Mouse (Mus musculus): ENCODE measurements around the gene Glis3. TPM values are rescaled to one million over a fixed set of nuclear protein-coding genes. Genes with fewer than 3 reads are reported as not detected.

The Glis3 gene
- total and polyA plus RNA-seq, 3 experiments, result not detected

DNA sequence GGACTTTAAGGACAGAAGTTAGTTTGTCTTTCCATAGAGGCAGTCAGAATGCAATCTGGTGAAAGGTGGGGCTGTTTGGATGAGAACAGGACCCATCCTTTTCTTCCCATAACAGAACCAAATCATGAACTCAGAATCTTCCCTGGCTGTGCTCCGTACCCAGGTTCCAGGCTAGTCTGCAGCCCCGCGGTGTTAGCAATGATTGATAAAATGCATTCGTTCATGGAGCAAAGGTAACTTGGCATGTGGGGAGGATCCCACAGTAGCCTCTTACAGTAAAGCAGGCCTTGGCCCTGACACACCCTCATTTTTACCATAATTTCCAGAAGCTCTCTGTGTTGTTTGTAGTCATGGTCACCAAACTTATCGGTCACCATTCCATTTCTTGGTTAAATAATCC lies 152.4 kb downstream of the Glis3 start:
- TF ChIP-seq RCOR1 (IDR thresholded peaks at IDR 0.05; ENCODE audit: low read depth, low read length) (no peak), MEF2A (IDR thresholded peaks at IDR 0.05; ENCODE audit: extremely low read depth, insufficient replicate concordance, low read depth, low read length, poor library complexity, severe bottlenecking) (no peak), CHD1 (IDR thresholded peaks at IDR 0.05; ENCODE audit: low read depth, low read length) (no peak)
- Histone ChIP-seq H3K27me3 (ENCODE audit: control insufficient read depth in 1 of 2, insufficient read depth in 2 of 2, low read length in 2 of 2) (no peaks in the 10 kb centered on the region), H3K9me3 (replicated peaks; ENCODE audit: insufficient read depth, low read length) (no peaks in the 10 kb centered on the region), H3K79me2 (ENCODE audit: control insufficient read depth, insufficient read depth, low read length, poor library complexity) (no peaks in the 10 kb centered on the region), H3K36me3 (ENCODE audit: control insufficient read depth in 1 of 2, insufficient read depth in 2 of 2, low read length in 2 of 2) (no peaks in the 10 kb centered on the region), H3K9ac (ENCODE audit: control insufficient read depth, low read depth, low read length, poor library complexity, severe bottlenecking) (no peak overlapping the region), H3K4me1 (ENCODE audit: control insufficient read depth in 1 of 2, insufficient read depth in 2 of 2, low read length in 2 of 2) (no peaks in the 10 kb centered on the region), H3K27ac (ENCODE audit: control insufficient read depth, low read depth, low read length) (no peak overlapping the region), H3K4me3 (ENCODE audit: control insufficient read depth in 1 of 2, insufficient read depth in 1 of 2, low read depth in 2 of 2, low read length in 2 of 2) (no peak overlapping the region)
- DNase-seq (ENCODE audit: low read depth, low spot score), result no peak

DNA sequence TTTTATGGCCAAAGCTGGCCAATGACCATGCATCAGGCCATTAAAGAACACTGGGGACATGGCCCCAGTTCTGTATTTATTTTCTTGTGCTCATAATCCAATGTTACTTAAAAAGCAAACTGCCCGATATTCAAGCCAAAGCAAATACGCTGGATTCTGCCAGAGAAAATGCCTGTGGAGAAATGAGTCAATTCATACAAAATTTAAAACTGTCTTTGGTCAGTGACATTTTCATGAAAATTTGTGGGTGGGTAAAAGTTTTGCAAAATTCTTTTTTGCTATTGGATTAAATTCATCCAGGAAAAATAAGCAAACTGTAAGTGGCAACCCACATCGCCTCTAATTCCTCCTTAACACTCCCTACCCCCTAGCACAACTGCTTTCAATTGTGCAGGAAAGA lies 154.5 kb downstream of the Glis3 start:
- no peak overlapping the region for H3K27ac ChIP-seq (ENCODE audit: control insufficient read depth, low read depth, low read length)
- H3K27me3 ChIP-seq (ENCODE audit: control insufficient read depth in 1 of 2, insufficient read depth in 2 of 2, low read length in 2 of 2), result no peaks in the 10 kb centered on the region
- no peaks in the 10 kb centered on the region for H3K36me3 ChIP-seq (ENCODE audit: control insufficient read depth in 1 of 2, insufficient read depth in 2 of 2, low read length in 2 of 2)
- no peaks in the 10 kb centered on the region for H3K4me1 ChIP-seq (ENCODE audit: control insufficient read depth in 1 of 2, insufficient read depth in 2 of 2, low read length in 2 of 2)
- no peak overlapping the region for H3K9ac ChIP-seq (ENCODE audit: control insufficient read depth, low read depth, low read length, poor library complexity, severe bottlenecking)
- H3K9me3 ChIP-seq (replicated peaks; ENCODE audit: insufficient read depth, low read length), result no peaks in the 10 kb centered on the region
- TF ChIP-seq NELFE (IDR thresholded peaks at IDR 0.05; ENCODE audit: low read depth, low read length) (no peak), JUND (IDR thresholded peaks at IDR 0.05; ENCODE audit: low read depth, low read length) (no peak), CHD1 (IDR thresholded peaks at IDR 0.05; ENCODE audit: low read depth, low read length) (no peak), TBP (IDR thresholded peaks at IDR 0.05; ENCODE audit: low read depth, low read length) (no peak), ELF1 (IDR thresholded peaks at IDR 0.05; ENCODE audit: low read depth, low read length) (no peak), MAX (IDR thresholded peaks at IDR 0.05; ENCODE audit: low read length) (no peak), MAZ (IDR thresholded peaks at IDR 0.05; ENCODE audit: low read depth, low read length) (no peak), POLR2AphosphoS2 (IDR thresholded peaks at IDR 0.05; ENCODE audit: low read length) (no peak), MYB (IDR thresholded peaks at IDR 0.05; ENCODE audit: low read depth, low read length) (no peak), MXI1 (IDR thresholded peaks at IDR 0.05; ENCODE audit: low read depth, low read length) (no peak), GATA1 (IDR thresholded peaks at IDR 0.05; ENCODE audit: low read depth, low read length) (no peak)
- no peak for DNase-seq (ENCODE audit: low read depth, low spot score)
- no peaks in the 10 kb centered on the region for H3K79me2 ChIP-seq (ENCODE audit: control insufficient read depth, insufficient read depth, low read length, poor library complexity)
- H3K4me3 ChIP-seq (ENCODE audit: control insufficient read depth in 1 of 2, insufficient read depth in 1 of 2, low read depth in 2 of 2, low read length in 2 of 2), result no peak overlapping the region

DNA sequence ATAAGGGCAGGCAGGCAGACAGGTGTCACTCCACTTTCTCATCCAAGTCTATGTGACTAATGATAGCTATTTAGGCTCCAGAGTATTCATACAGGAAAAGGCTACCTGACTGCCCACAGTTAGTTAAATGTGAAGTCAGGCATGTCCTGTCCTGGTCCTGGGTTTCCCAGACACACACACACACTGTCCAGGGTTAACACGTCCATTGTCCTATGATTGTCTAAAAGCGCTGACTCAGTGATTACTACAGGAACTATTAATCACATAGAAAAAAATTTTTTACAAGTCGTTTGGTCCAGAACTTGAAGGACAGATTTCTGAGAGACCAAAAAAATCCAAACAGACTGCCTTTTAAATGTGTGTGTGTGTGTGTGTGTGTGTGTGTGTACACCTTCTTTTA lies 157.6 kb downstream of the Glis3 start:
- Histone ChIP-seq H3K27me3 (ENCODE audit: control insufficient read depth in 1 of 2, insufficient read depth in 2 of 2, low read length in 2 of 2) (no peaks in the 10 kb centered on the region), H3K27ac (ENCODE audit: control insufficient read depth, low read depth, low read length) (no peak overlapping the region), H3K9ac (ENCODE audit: control insufficient read depth, low read depth, low read length, poor library complexity, severe bottlenecking) (no peak overlapping the region), H3K4me3 (ENCODE audit: control insufficient read depth in 1 of 2, insufficient read depth in 1 of 2, low read depth in 2 of 2, low read length in 2 of 2) (no peak overlapping the region), H3K4me1 (ENCODE audit: control insufficient read depth in 1 of 2, insufficient read depth in 2 of 2, low read length in 2 of 2) (no peaks in the 10 kb centered on the region), H3K9me3 (replicated peaks; ENCODE audit: insufficient read depth, low read length) (no peaks in the 10 kb centered on the region), H3K36me3 (ENCODE audit: control insufficient read depth in 1 of 2, insufficient read depth in 2 of 2, low read length in 2 of 2) (no peaks in the 10 kb centered on the region), H3K79me2 (ENCODE audit: control insufficient read depth, insufficient read depth, low read length, poor library complexity) (no peaks in the 10 kb centered on the region)
- TF ChIP-seq MAFK (IDR thresholded peaks at IDR 0.05; ENCODE audit: borderline replicate concordance, low read depth, low read length) (no peak), GABPA (IDR thresholded peaks at IDR 0.05; ENCODE audit: low read depth, low read length) (no peak), TCF12 (IDR thresholded peaks at IDR 0.05; ENCODE audit: low read depth, low read length) (no peak), BHLHE40 (IDR thresholded peaks at IDR 0.05; ENCODE audit: borderline replicate concordance, low read depth, low read length) (no peak), MEF2A (IDR thresholded peaks at IDR 0.05; ENCODE audit: extremely low read depth, insufficient replicate concordance, low read depth, low read length, poor library complexity, severe bottlenecking) (no peak), ZNF384 (IDR thresholded peaks at IDR 0.05; ENCODE audit: low read depth, low read length) (no peak), UBTF (IDR thresholded peaks at IDR 0.05; ENCODE audit: borderline replicate concordance, insufficient read depth, low read depth, low read length) (no peak), POLR2AphosphoS5 (IDR thresholded peaks at IDR 0.05; ENCODE audit: borderline replicate concordance, low read depth, low read length) (no peak), HCFC1 (IDR thresholded peaks at IDR 0.05; ENCODE audit: low read depth, low read length) (no peak), ZKSCAN1 (IDR thresholded peaks at IDR 0.05; ENCODE audit: low read depth, low read length) (no peak), MAX (IDR thresholded peaks at IDR 0.05; ENCODE audit: low read length) (no peak), RCOR1 (IDR thresholded peaks at IDR 0.05; ENCODE audit: low read depth, low read length) (no peak), SIN3A (IDR thresholded peaks at IDR 0.05; ENCODE audit: low read length) (no peak), EP300 (IDR thresholded peaks at IDR 0.05; ENCODE audit: low read depth in 1 of 2, low read length in 2 of 2) (no peak), TAL1 (IDR thresholded peaks at IDR 0.05; ENCODE audit: low read length) (no peak), GATA1 (IDR thresholded peaks at IDR 0.05; ENCODE audit: low read depth, low read length) (no peak), ZC3H11A (IDR thresholded peaks at IDR 0.05; ENCODE audit: low read depth, low read length) (no peak), CHD1 (IDR thresholded peaks at IDR 0.05; ENCODE audit: low read depth, low read length) (no peak)
- DNase-seq (ENCODE audit: low read depth, low spot score), result no peak

Measured in MEL (cell line).